Mouse (Mus musculus) liver, embryonic 14.5 days (tissue): Measurements from ENCODE around the gene Myog.

Source experiments
- CTCF ChIP-seq: IDR thresholded peaks from 2 replicates; pipeline ENCODE4 v1.5.1; 2016; ENCODE audit warnings: antibody characterized with exemption, low read depth, control low read depth
- EP300 ChIP-seq: IDR thresholded peaks from 2 replicates; pipeline ENCODE4 v1.6.1; 2016; ENCODE audit warnings: antibody characterized with exemption, low read depth

DNA sequence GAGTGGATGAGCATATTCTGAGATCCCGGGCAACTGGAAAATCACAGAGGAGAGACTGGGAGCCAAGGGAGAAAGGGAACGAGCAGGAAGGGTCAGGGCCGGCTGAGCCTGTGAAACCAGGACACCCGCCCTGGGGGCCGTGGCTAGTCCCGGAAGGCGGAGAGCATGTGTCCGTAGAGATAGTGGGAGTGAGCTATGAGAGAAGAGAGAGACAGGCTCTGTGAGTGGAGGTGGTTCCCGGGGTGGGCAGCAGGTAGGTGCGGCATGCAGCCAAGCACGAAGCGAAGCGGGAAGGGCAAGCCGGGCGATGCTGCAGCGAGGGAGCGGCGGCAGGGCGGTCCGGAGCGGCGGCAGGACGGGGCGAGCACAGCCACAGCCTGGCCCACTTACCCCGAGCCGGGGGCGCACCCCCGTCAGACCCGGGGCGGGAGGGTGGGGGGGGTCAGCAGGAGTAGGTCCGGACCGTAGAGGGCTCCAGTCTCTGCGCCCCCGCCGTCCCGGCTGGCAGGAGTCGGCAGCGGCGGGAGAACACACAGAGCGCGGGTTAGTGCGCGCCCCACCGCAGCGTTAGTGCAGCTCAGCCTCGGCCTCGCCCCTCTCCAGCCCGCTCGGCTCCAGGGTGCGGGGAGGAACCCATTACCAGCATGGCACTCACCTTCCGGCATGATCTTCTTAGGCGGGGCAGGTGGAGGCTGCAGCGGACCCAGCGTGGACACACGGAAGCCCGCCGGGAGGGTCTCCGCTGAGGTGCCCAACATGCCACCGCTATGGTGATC, 9.0 kb downstream of the Myog start:
- no peak for TF ChIP-seq CTCF
- no peak for TF ChIP-seq EP300
